Mouse (Mus musculus) hindbrain, postnatal 0 days (tissue): ENCODE measurements at regions not wholly inside any gene's neighbourhood (a gene's known extent, or its start where the extent isn't known, plus 50 kb on each side); places are given as distances from the start of the nearest gene placed in this dataset.

ENCODE experiments used
- ATAC-seq: fragments of 200-750 bp; cut with Nextera tagmentation; 2 replicates; pipeline ENCODE4 v1.8.0; 2017; ENCODE audit warnings: mild to moderate bottlenecking, moderate TSS enrichment, moderate library complexity
- DNase-seq: peaks from one replicate; pipeline ENCODE4 v3.0.0-alpha.2; 2015; ENCODE audit warnings: low spot score
- H3K27ac ChIP-seq: fragments of 300-500 bp; sonication (generic); 2 replicates; pipeline ENCODE4 v1.5.1; 2014; ENCODE audit warnings: mild to moderate bottlenecking
- H3K27me3 ChIP-seq: fragments of 300-500 bp; sonication (generic); 2 replicates; pipeline ENCODE4 v1.6.1; 2014; ENCODE audit warnings: low read length, mixed read lengths; ENCODE audit not compliant: insufficient read depth
- H3K36me3 ChIP-seq: fragments of 300-500 bp; sonication (generic); 2 replicates; pipeline ENCODE4 v1.6.1; 2014; ENCODE audit warnings: low read length, mixed read lengths; ENCODE audit not compliant: insufficient read depth
- H3K4me1 ChIP-seq: fragments of 300-500 bp; sonication (generic); 2 replicates; pipeline ENCODE4 v1.6.1; 2014; ENCODE audit warnings: antibody characterized with exemption, low read length, mixed read lengths; ENCODE audit not compliant: insufficient read depth
- H3K4me2 ChIP-seq: fragments of 300-500 bp; sonication (generic); 2 replicates; pipeline ENCODE4 v1.6.1; 2014; ENCODE audit warnings: low read depth, mild to moderate bottlenecking, low read length, moderate library complexity, mixed read lengths
- H3K4me3 ChIP-seq: fragments of 300-500 bp; sonication (generic); 2 replicates; pipeline ENCODE4 v1.5.1; 2014; ENCODE audit warnings: low read length
- H3K9ac ChIP-seq: fragments of 300-500 bp; sonication (generic); replicated peaks from 2 replicates; pipeline ENCODE4 v1.6.1; 2014; ENCODE audit warnings: mild to moderate bottlenecking, low read length, moderate library complexity, mixed read lengths
- H3K9me3 ChIP-seq: fragments of 300-500 bp; sonication (generic); 2 replicates; pipeline ENCODE4 v1.6.1; 2016; ENCODE audit warnings: low read length, mixed read lengths
- CTCF ChIP-seq: IDR thresholded peaks from 2 replicates; pipeline ENCODE4 v1.5.1; 2016; ENCODE audit warnings: antibody characterized with exemption, control low read depth, low read depth
- WGBS: fragments of 180-500 bp; shearing (Covaris S2); extraction: QIAGEN DNeasy Blood & Tissue Kit; methylation state at CpG from one replicate; pipeline ENCODE4 v1.1.7; 2014; 5-methylcytosine and 5-hydroxymethylcytosine counted together

GRCm38 (mm10) chr4:4556126-4556525 is 237.0 kb downstream of the Impad1 start:
- 77% methylated on average over 12 of the region's 12 CpGs for WGBS
- Histone ChIP-seq H3K4me2 (no peak overlapping the region), H3K4me3 (no peak overlapping the region), H3K9me3 (no peaks in the 10 kb centered on the region), H3K9ac (no peak overlapping the region), H3K27ac (no peak overlapping the region), H3K27me3 (no peaks in the 10 kb centered on the region), H3K4me1 (no peaks in the 10 kb centered on the region), H3K36me3 (no peaks in the 10 kb centered on the region)
- ATAC-seq (no peak), DNase-seq (no peak)
- TF ChIP-seq CTCF: no peak

GRCm38 (mm10) chr4:4550301-4550700 is 242.9 kb downstream of the Impad1 start:
- no peak overlapping the region for H3K4me2 ChIP-seq
- no peak for DNase-seq
- H3K27me3 ChIP-seq: no peaks in the 10 kb centered on the region
- no peak overlapping the region for H3K9ac ChIP-seq
- no peak overlapping the region for H3K4me3 ChIP-seq
- H3K4me1 ChIP-seq: no peaks in the 10 kb centered on the region
- no peak for TF ChIP-seq CTCF
- H3K9me3 ChIP-seq: no peaks in the 10 kb centered on the region
- H3K27ac ChIP-seq: no peak overlapping the region
- ATAC-seq: no peak
- no peaks in the 10 kb centered on the region for H3K36me3 ChIP-seq
- 80% methylated on average over 5 of the region's 5 CpGs for WGBS

- Histone ChIP-seq H3K27me3 (no peaks in the 10 kb centered on the region), H3K4me1 (no peaks in the 10 kb centered on the region), H3K9ac (no peak overlapping the region), H3K36me3 (no peaks in the 10 kb centered on the region), H3K9me3 (no peaks in the 10 kb centered on the region), H3K4me2 (no peak overlapping the region), H3K27ac (no peak overlapping the region), H3K4me3 (no peak overlapping the region)
- DNase-seq (no peak), ATAC-seq (no peak)
- WGBS: 83% methylated on average over 4 of the region's 4 CpGs
- no peak for TF ChIP-seq CTCF
Observed at GRCm38 (mm10) chr4:4549893-4550292, 243.3 kb downstream of the Impad1 start.

- Histone ChIP-seq H3K27me3 (no peaks in the 10 kb centered on the region), H3K27ac (no peak overlapping the region), H3K4me2 (no peak overlapping the region), H3K9me3 (no peaks in the 10 kb centered on the region), H3K36me3 (no peaks in the 10 kb centered on the region), H3K4me3 (no peak overlapping the region), H3K9ac (no peak overlapping the region), H3K4me1 (no peaks in the 10 kb centered on the region)
- ATAC-seq (no peak), DNase-seq (no peak)
- WGBS: 87% methylated on average over 2 of the region's 2 CpGs
- no peak for TF ChIP-seq CTCF
Observed at GRCm38 (mm10) chr4:4537172-4537753, 255.9 kb downstream of the Impad1 start.

GRCm38 (mm10) chr4:4532196-4532595 is 261.0 kb downstream of the Impad1 start:
- no peak overlapping the region for H3K9ac ChIP-seq
- no peak for DNase-seq
- H3K4me2 ChIP-seq: no peak overlapping the region
- no peaks in the 10 kb centered on the region for H3K9me3 ChIP-seq
- 81% methylated on average over 4 of the region's 4 CpGs for WGBS
- H3K4me3 ChIP-seq: no peak overlapping the region
- ATAC-seq: no peak
- no peaks in the 10 kb centered on the region for H3K27me3 ChIP-seq
- no peak for TF ChIP-seq CTCF
- H3K27ac ChIP-seq: no peak overlapping the region
- H3K36me3 ChIP-seq: no peaks in the 10 kb centered on the region
- H3K4me1 ChIP-seq: no peaks in the 10 kb centered on the region

GRCm38 (mm10) chr4:4528311-4528710 is 264.8 kb downstream of the Impad1 start:
- no peak overlapping the region for H3K4me3 ChIP-seq
- DNase-seq (no peak), ATAC-seq (no peak)
- H3K9ac ChIP-seq: no peak overlapping the region
- H3K27me3 ChIP-seq: no peaks in the 10 kb centered on the region
- 84% methylated on average over 12 of the region's 12 CpGs for whole genome bisulfite sequencing
- no peak overlapping the region for H3K27ac ChIP-seq
- no peaks in the 10 kb centered on the region for H3K36me3 ChIP-seq
- H3K9me3 ChIP-seq: no peaks in the 10 kb centered on the region
- no peaks in the 10 kb centered on the region for H3K4me1 ChIP-seq
- no peak for TF ChIP-seq CTCF
- H3K4me2 ChIP-seq: no peak overlapping the region

GRCm38 (mm10) chr4:4521757-4522156 is 271.4 kb downstream of the Impad1 start:
- WGBS: 87% methylated on average over 2 of the region's 2 CpGs
- no peak for DNase-seq
- no peak for TF ChIP-seq CTCF
- H3K4me2 ChIP-seq: no peak overlapping the region
- no peak overlapping the region for H3K27ac ChIP-seq
- H3K9ac ChIP-seq: no peak overlapping the region
- no peaks in the 10 kb centered on the region for H3K27me3 ChIP-seq
- ATAC-seq: no peak
- no peaks in the 10 kb centered on the region for H3K9me3 ChIP-seq
- H3K4me3 ChIP-seq: no peak overlapping the region
- no peaks in the 10 kb centered on the region for H3K36me3 ChIP-seq
- H3K4me1 ChIP-seq: no peaks in the 10 kb centered on the region
